ENCODE assay signal across 8 mouse cellular contexts in the genomic region with DNA sequence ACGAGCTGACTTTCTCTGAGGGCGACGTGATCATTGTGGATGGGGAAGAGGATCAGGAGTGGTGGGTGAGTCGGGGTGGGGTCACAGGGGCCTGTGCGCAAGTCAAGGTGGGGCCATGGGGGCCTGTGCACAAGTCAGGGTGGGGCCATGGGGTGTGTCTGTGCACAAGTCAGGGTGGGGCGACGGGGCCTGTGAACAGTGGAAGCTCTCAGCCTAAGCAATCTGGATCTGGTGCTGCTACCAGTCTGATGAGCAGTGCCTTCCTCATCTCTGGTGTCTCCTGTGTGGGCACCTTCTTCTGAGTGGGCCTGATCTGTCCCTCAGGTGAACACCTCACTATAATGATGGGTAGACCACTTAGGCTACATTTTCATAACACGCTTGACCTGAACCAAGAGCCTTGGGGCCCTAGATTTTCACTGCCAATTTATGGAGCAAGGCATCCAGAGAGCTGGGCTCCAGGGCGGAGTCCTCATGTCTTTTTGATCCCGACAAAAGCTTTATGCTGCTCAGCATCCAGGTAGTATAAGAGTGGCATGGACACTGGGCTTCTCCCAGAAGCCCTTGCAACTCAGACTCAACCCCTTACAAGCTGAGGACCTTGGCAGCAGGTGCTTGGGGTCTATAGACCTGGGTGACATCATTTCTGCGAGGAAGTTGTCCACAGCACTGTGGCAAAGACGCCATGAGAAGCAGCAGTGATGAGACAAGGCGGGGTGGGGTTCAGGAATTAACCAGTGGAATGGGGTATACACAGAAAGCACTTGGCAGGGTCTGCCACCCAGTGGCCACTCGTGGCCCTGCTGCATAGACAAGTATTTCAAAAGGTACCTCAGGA. TPM values are rescaled to one million over a fixed set of nuclear protein-coding genes. Genes with fewer than 3 reads are reported as not detected.
DNase-seq lines count a peak whose midpoint lies in the region; ATAC-seq lines count a peak whose summit lies in the region.

No protein-coding gene starts in this region.

- no peak overlapping the region for H3K9ac ChIP-seq in embryonic facial prominence, embryonic 13.5 days
- no peak overlapping the region for H3K9ac ChIP-seq in limb, embryonic 11.5 days (ENCODE audit: low read length)
- no peak overlapping the region for H3K9ac ChIP-seq in midbrain, embryonic 12.5 days (replicated peaks)
- no peak overlapping the region for H3K9ac ChIP-seq in stomach, embryonic 15.5 days

- H3K4me2 ChIP-seq in embryonic facial prominence, embryonic 13.5 days, result no peak overlapping the region
- no peak overlapping the region for H3K4me2 ChIP-seq in limb, embryonic 11.5 days (ENCODE audit: low read depth, severe bottlenecking)
- H3K4me2 ChIP-seq in midbrain, embryonic 12.5 days (replicated peaks), result no peak overlapping the region
- H3K4me2 ChIP-seq in stomach, embryonic 15.5 days, result no peak overlapping the region

- no peak overlapping the region for H3K27ac ChIP-seq in embryonic facial prominence, embryonic 13.5 days
- H3K27ac ChIP-seq in limb, embryonic 11.5 days (replicated peaks; ENCODE audit: low read depth, low read length), result no peak overlapping the region
- no peak overlapping the region for H3K27ac ChIP-seq in midbrain, embryonic 12.5 days (replicated peaks)
- H3K27ac ChIP-seq in stomach, embryonic 15.5 days, result no peak overlapping the region

- no peaks in the 10 kb centered on the region for H3K9me3 ChIP-seq in embryonic facial prominence, embryonic 13.5 days
- H3K9me3 ChIP-seq in limb, embryonic 11.5 days (ENCODE audit: control insufficient read depth, low read length), result no peaks in the 10 kb centered on the region
- H3K9me3 ChIP-seq in midbrain, embryonic 12.5 days, result no peaks in the 10 kb centered on the region
- H3K9me3 ChIP-seq in stomach, embryonic 15.5 days, result no peaks in the 10 kb centered on the region

- H3K4me3 ChIP-seq in embryonic facial prominence, embryonic 13.5 days, result no peak overlapping the region
- H3K4me3 ChIP-seq in limb, embryonic 11.5 days (ENCODE audit: low read depth, low read length), result no peak overlapping the region
- no peak overlapping the region for H3K4me3 ChIP-seq in midbrain, embryonic 12.5 days
- H3K4me3 ChIP-seq in stomach, embryonic 15.5 days (replicated peaks), result no peak overlapping the region

- no peaks in the 10 kb centered on the region for H3K27me3 ChIP-seq in embryonic facial prominence, embryonic 13.5 days
- H3K27me3 ChIP-seq in limb, embryonic 11.5 days (ENCODE audit: control insufficient read depth, insufficient read depth, low read length), result no peaks in the 10 kb centered on the region
- no peaks in the 10 kb centered on the region for H3K27me3 ChIP-seq in midbrain, embryonic 12.5 days
- H3K27me3 ChIP-seq in stomach, embryonic 15.5 days (replicated peaks), result no peaks in the 10 kb centered on the region

- H3K36me3 ChIP-seq in embryonic facial prominence, embryonic 13.5 days, result peaks cover 83% of the 10 kb centered on the region
- peaks cover 6% of the 10 kb centered on the region; the same call in 1 of the 2 replicates for H3K36me3 ChIP-seq in limb, embryonic 11.5 days (ENCODE audit: control insufficient read depth, insufficient read depth, low read length)
- peaks cover 83% of the 10 kb centered on the region for H3K36me3 ChIP-seq in midbrain, embryonic 12.5 days
- peaks cover 12% of the 10 kb centered on the region for H3K36me3 ChIP-seq in stomach, embryonic 15.5 days

- 79% methylated on average over 14 of the region's 14 CpGs for WGBS in embryonic facial prominence, embryonic 13.5 days
- 84% methylated on average over 14 of the region's 14 CpGs for WGBS in limb, embryonic 11.5 days
- WGBS in midbrain, embryonic 12.5 days, result 78% methylated on average over 14 of the region's 14 CpGs
- 72% methylated on average over 14 of the region's 14 CpGs for WGBS in stomach, embryonic 15.5 days

- ATAC-seq in embryonic facial prominence, embryonic 13.5 days (ENCODE audit: insufficient number of reproducible peaks, insufficient read depth, low FRiP score, low TSS enrichment, low read depth), result peak; percentile 43; the same call in 1 of the 2 replicates
- ATAC-seq in limb, embryonic 11.5 days (ENCODE audit: insufficient number of reproducible peaks, low FRiP score, low TSS enrichment, low read depth), result no peak
- peak; percentile 79 for ATAC-seq in midbrain, embryonic 12.5 days (ENCODE audit: low FRiP score, low read depth)
- peak; percentile 61 for ATAC-seq in stomach, embryonic 15.5 days (ENCODE audit: insufficient read depth, low FRiP score, low read depth)

- no peaks in the 10 kb centered on the region for H3K4me1 ChIP-seq in embryonic facial prominence, embryonic 13.5 days
- H3K4me1 ChIP-seq in limb, embryonic 11.5 days (ENCODE audit: control insufficient read depth, insufficient read depth, low read length), result no peaks in the 10 kb centered on the region
- H3K4me1 ChIP-seq in midbrain, embryonic 12.5 days, result no peaks in the 10 kb centered on the region
- H3K4me1 ChIP-seq in stomach, embryonic 15.5 days, result no peaks in the 10 kb centered on the region; the same call in 1 of the 2 replicates

- DNase-seq in A20 (ENCODE audit: low read depth, low spot score), result peak; percentile 62
- DNase-seq in adrenal gland, postnatal 10 days, result peak; percentile 68
- peak; percentile 48 for DNase-seq in heart, adult 8-10 months (ENCODE audit: low spot score)
- DNase-seq in kidney, adult 8-10 months, result peak; percentile 39 to 70
- peak; percentile 53 for DNase-seq in limb, embryonic 11.5 days (ENCODE audit: low spot score)

RNA-seq across cellular contexts. Expression of a gene that starts 19.0 kb away (rescaled TPM):
- 10 to 100 TPM; 68.6 to 74.4 TPM for total RNA-seq in adrenal gland, postnatal 10 days (2021)
- 108 and 111 TPM in 2 replicates for polyA plus RNA-seq in embryonic facial prominence, embryonic 13.5 days (2015; fragmentation: Nextera tagmentation; extraction: Ambion mirVana)
- total RNA-seq in heart, adult 8-10 months (2022), result 10 to 100 TPM; 36.6 to 37.8 (median 37.7) TPM
- 137 and 144 TPM in 2 replicates for polyA plus RNA-seq in limb, embryonic 11.5 days (2014; fragmentation: Nextera tagmentation; extraction: Ambion mirVana)
- 128 and 131 TPM in 2 replicates for polyA plus RNA-seq in midbrain, embryonic 12.5 days (2016; fragmentation: Nextera tagmentation; extraction: Ambion mirVana)
- polyA plus RNA-seq in stomach, embryonic 15.5 days (2015; fragmentation: Nextera tagmentation; extraction: Ambion mirVana), result 101 and 106 TPM in 2 replicates

RNA-seq across cellular contexts. Expression of a gene that starts 19.9 kb away (rescaled TPM):
- total RNA-seq in adrenal gland, postnatal 10 days (2021), result 10 to 100 TPM; 58.7 to 63.3 TPM
- 50.9 and 53.2 TPM in 2 replicates for polyA plus RNA-seq in embryonic facial prominence, embryonic 13.5 days (2015; fragmentation: Nextera tagmentation; extraction: Ambion mirVana)
- total RNA-seq in heart, adult 8-10 months (2022), result 10 to 100 TPM; 41.9 to 54.9 (median 43.9) TPM
- 41.8 and 42.9 TPM in 2 replicates for polyA plus RNA-seq in limb, embryonic 11.5 days (2014; fragmentation: Nextera tagmentation; extraction: Ambion mirVana)
- 38.5 and 43.8 TPM in 2 replicates for polyA plus RNA-seq in midbrain, embryonic 12.5 days (2016; fragmentation: Nextera tagmentation; extraction: Ambion mirVana)
- 42.5 and 49.7 TPM in 2 replicates for polyA plus RNA-seq in stomach, embryonic 15.5 days (2015; fragmentation: Nextera tagmentation; extraction: Ambion mirVana)

RNA-seq across cellular contexts. Expression of a gene that starts 50.0 kb away (rescaled TPM):
- total RNA-seq in adrenal gland, postnatal 10 days (2021), result 10 to 100 TPM; 73.4 to 86.9 TPM
- polyA plus RNA-seq in embryonic facial prominence, embryonic 13.5 days (2015; fragmentation: Nextera tagmentation; extraction: Ambion mirVana), result 56.3 and 56.4 TPM in 2 replicates
- total RNA-seq in heart, adult 8-10 months (2022), result 10 to 100 TPM; 13.4 to 20.0 (median 16.6) TPM
- 61.6 and 63.0 TPM in 2 replicates for polyA plus RNA-seq in limb, embryonic 11.5 days (2014; fragmentation: Nextera tagmentation; extraction: Ambion mirVana)
- 48.8 TPM in 2 replicates for polyA plus RNA-seq in midbrain, embryonic 12.5 days (2016; fragmentation: Nextera tagmentation; extraction: Ambion mirVana)
- 48.5 and 57.6 TPM in 2 replicates for polyA plus RNA-seq in stomach, embryonic 15.5 days (2015; fragmentation: Nextera tagmentation; extraction: Ambion mirVana)
